Mouse (Mus musculus) midbrain, embryonic 10.5 days (tissue): ENCODE results near the gene Cfap45. TPM values are rescaled to one million over a fixed set of nuclear protein-coding genes. Genes with fewer than 3 reads are reported as not detected.

ENCODE experiments used
- DNase-seq: peaks from one replicate; pipeline ENCODE4 v3.0.0-alpha.2; 2017; ENCODE audit warnings: low spot score
- H3K27ac ChIP-seq: fragments of 300-500 bp; sonication (generic); replicated peaks from 2 replicates; pipeline ENCODE4 v1.5.1; 2016; ENCODE audit warnings: mild to moderate bottlenecking
- H3K27me3 ChIP-seq: fragments of 300-500 bp; sonication (generic); 2 replicates; pipeline ENCODE4 v1.6.1; 2016; ENCODE audit warnings: low read depth, mild to moderate bottlenecking; ENCODE audit not compliant: poor library complexity, severe bottlenecking
- H3K36me3 ChIP-seq: fragments of 300-500 bp; sonication (generic); 2 replicates; pipeline ENCODE4 v1.6.1; 2016; ENCODE audit warnings: mild to moderate bottlenecking, moderate library complexity
- H3K4me1 ChIP-seq: fragments of 300-500 bp; sonication (generic); 2 replicates; pipeline ENCODE4 v1.6.1; 2016
- H3K4me3 ChIP-seq: fragments of 300-500 bp; sonication (generic); 2 replicates; pipeline ENCODE4 v1.5.1; 2016; ENCODE audit warnings: mild to moderate bottlenecking, moderate library complexity
- H3K9me3 ChIP-seq: fragments of 300-500 bp; sonication (generic); replicated peaks from 2 replicates; pipeline ENCODE4 v1.6.1; 2016; ENCODE audit warnings: mild to moderate bottlenecking
- WGBS: fragments of 180-500 bp; shearing (Covaris S2); methylation state at CpG from one replicate; pipeline ENCODE4 v1.1.7; 2016; 5-methylcytosine and 5-hydroxymethylcytosine counted together
- polyA plus RNA-seq: library from polyadenylated mRNA; unstranded; fragments of >200 nt; fragmentation: Nextera tagmentation; extraction: Ambion mirVana; gene quantifications from 2 replicates; pipeline ENCODE4 v1.2.1, GENCODE M21; 2016

Gene Cfap45
- polyA plus RNA-seq, 1 experiment from 2014 or later: 1.7 TPM

DNA sequence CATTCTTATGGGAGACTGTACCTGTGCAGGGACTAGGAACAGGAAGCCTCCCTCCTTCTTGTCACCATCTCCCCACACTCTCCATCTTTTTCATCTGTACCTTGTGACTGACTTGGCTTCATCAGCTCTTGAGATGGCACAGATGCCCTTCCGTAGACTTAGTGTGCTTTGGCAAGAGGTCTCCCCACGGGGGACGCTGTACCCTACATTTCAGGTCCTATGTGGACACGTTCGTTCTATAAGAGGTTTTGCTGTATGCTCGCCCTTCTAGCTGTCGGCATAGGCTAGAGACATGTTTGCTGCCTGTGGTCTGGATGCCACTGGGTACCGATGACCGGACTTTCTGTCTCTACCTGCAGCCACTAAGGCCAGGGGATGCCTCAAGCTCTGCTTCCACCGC lies 6.8 kb downstream of the Cfap45 start:
- WGBS: 95% methylated on average over 10 of the region's 10 CpGs
- Histone ChIP-seq H3K27me3 (peaks cover 60% of the 10 kb centered on the region), H3K4me3 (no peak overlapping the region), H3K4me1 (peaks cover 29% of the 10 kb centered on the region), H3K36me3 (no peaks in the 10 kb centered on the region), H3K27ac (no peak overlapping the region), H3K9me3 (no peaks in the 10 kb centered on the region)
- no peak for DNase-seq

- H3K4me1 ChIP-seq: peaks cover 39% of the 10 kb centered on the region
- DNase-seq: peak; percentile 84
- no peak overlapping the region for H3K4me3 ChIP-seq
- 9% methylated on average over 7 of the region's 7 CpGs for WGBS
- no peaks in the 10 kb centered on the region for H3K9me3 ChIP-seq
- H3K36me3 ChIP-seq: no peaks in the 10 kb centered on the region
- no peak overlapping the region for H3K27ac ChIP-seq
- peaks cover 58% of the 10 kb centered on the region for H3K27me3 ChIP-seq
These were observed 8.1 kb downstream of the Cfap45 start for GRCm38 (mm10) chr1:172528701-172529100.

GRCm38 (mm10) chr1:172530544-172531220 lies 10.1 kb downstream of the Cfap45 start:
- WGBS: 34% methylated on average over 8 of the region's 8 CpGs
- peak; percentile 36 for DNase-seq
- no peak overlapping the region for H3K27ac ChIP-seq
- peaks cover 74% of the 10 kb centered on the region for H3K27me3 ChIP-seq
- no peaks in the 10 kb centered on the region for H3K36me3 ChIP-seq
- H3K4me1 ChIP-seq: peaks cover 37% of the 10 kb centered on the region
- no peaks in the 10 kb centered on the region for H3K9me3 ChIP-seq
- no peak overlapping the region for H3K4me3 ChIP-seq

- peaks cover 37% of the 10 kb centered on the region for H3K4me1 ChIP-seq
- no peaks in the 10 kb centered on the region for H3K9me3 ChIP-seq
- WGBS: 2% methylated on average over 13 of the region's 13 CpGs
- peak overlapping the region; percentile 71 for H3K27ac ChIP-seq
- no peaks in the 10 kb centered on the region for H3K36me3 ChIP-seq
- peak; percentile 76 for DNase-seq
- peak overlapping the region; percentile 51 for H3K4me3 ChIP-seq
- H3K27me3 ChIP-seq: peaks cover 57% of the 10 kb centered on the region
These were observed 11.9 kb downstream of the Cfap45 start for GRCm38 (mm10) chr1:172532551-172532950.

GRCm38 (mm10) chr1:172535116-172535515 lies 14.5 kb downstream of the Cfap45 start:
- WGBS: 88% methylated on average over 16 of the region's 16 CpGs
- H3K36me3 ChIP-seq: no peaks in the 10 kb centered on the region

DNA sequence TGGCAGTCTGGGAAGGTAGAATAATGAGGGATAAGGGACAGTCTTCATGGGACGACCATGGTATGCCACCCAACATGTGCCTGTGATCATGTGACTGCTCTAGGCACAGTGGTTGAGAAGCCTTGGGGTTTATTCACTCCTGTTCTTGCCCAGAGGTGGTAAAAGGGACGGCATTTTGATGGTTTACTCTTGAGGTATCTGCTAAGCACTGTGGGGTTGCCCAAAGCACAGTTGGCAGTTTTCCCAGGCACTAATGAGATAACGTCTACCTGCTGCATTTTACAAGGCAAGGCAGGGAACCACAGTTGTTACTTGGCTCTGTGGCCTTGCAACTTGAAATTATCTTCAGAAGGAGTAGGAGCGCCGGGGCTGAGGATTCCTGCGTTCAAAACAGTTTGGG lies 19.2 kb downstream of the Cfap45 start:
- H3K4me3 ChIP-seq: no peak overlapping the region
- peaks cover 11% of the 10 kb centered on the region for H3K4me1 ChIP-seq
- H3K27me3 ChIP-seq: peaks cover 21% of the 10 kb centered on the region
- H3K27ac ChIP-seq: 0 out of 2 replicates have a peak overlapping the region, but pooled peaks have one; percentile 13
- no peak for DNase-seq
- no peaks in the 10 kb centered on the region for H3K36me3 ChIP-seq
- 73% methylated on average over 6 of the region's 6 CpGs for WGBS
- H3K9me3 ChIP-seq: no peaks in the 10 kb centered on the region

More at GRCm38 (mm10) chr1:172535116-172535515, 14.5 kb downstream of the Cfap45 start:
- Histone ChIP-seq H3K4me1 (peaks cover 40% of the 10 kb centered on the region), H3K27ac (no peak overlapping the region), H3K27me3 (peaks cover 55% of the 10 kb centered on the region), H3K9me3 (no peaks in the 10 kb centered on the region), H3K4me3 (no peak overlapping the region)
- no peak for DNase-seq

GRCm38 (mm10) chr1:172540283-172540820 lies 19.8 kb downstream of the Cfap45 start:
- H3K27ac ChIP-seq: peak overlapping the region; percentile 42; the same call in 1 of the 2 replicates
- no peaks in the 10 kb centered on the region for H3K36me3 ChIP-seq
- no peaks in the 10 kb centered on the region for H3K9me3 ChIP-seq
- DNase-seq: no peak
- H3K27me3 ChIP-seq: peaks cover 16% of the 10 kb centered on the region
- 44% methylated on average over 11 of the region's 11 CpGs for WGBS
- no peak overlapping the region for H3K4me3 ChIP-seq
- H3K4me1 ChIP-seq: peaks cover 11% of the 10 kb centered on the region

GRCm38 (mm10) chr1:172546062-172546461 lies 25.5 kb downstream of the Cfap45 start:
- Histone ChIP-seq H3K4me1 (peaks cover 28% of the 10 kb centered on the region), H3K36me3 (no peaks in the 10 kb centered on the region), H3K27ac (no peak overlapping the region), H3K4me3 (no peak overlapping the region), H3K27me3 (peaks cover 25% of the 10 kb centered on the region), H3K9me3 (no peaks in the 10 kb centered on the region)
- 88% methylated on average over 4 of the region's 4 CpGs for WGBS
- DNase-seq: no peak

- 55% methylated on average over 7 of the region's 7 CpGs for WGBS
- H3K27me3 ChIP-seq: peaks cover 32% of the 10 kb centered on the region
- no peak overlapping the region for H3K27ac ChIP-seq
- H3K36me3 ChIP-seq: no peaks in the 10 kb centered on the region
- H3K4me1 ChIP-seq: peaks cover 52% of the 10 kb centered on the region
- no peak for DNase-seq
- H3K4me3 ChIP-seq: no peak overlapping the region
- H3K9me3 ChIP-seq: no peaks in the 10 kb centered on the region
These were observed 27.9 kb downstream of the Cfap45 start for GRCm38 (mm10) chr1:172548501-172548900.

DNA sequence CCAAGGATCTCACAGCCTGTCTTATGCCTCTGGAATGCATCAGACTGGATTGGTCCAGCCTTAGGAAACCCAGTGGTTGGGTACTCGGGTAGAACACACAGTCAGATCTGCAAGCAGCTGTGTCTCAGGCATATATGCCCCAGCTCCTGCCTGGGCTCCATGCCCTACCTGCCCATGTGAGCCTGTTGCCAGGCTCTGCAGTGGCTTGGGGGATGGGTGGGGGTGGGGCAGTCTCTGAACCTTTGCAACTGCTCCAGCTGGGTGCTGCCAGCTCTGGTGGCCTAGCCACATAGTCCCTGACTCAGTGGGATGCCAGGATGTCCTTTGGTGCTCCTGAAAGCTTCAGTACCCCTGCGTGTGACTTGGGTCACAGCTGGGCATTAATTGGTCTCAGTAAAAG lies 28.7 kb downstream of the Cfap45 start:
- Histone ChIP-seq H3K4me3 (peak overlapping the region; percentile 57), H3K36me3 (no peaks in the 10 kb centered on the region), H3K4me1 (peaks cover 52% of the 10 kb centered on the region), H3K27ac (peak overlapping the region; percentile 15; the same call in 1 of the 2 replicates), H3K27me3 (peaks cover 32% of the 10 kb centered on the region), H3K9me3 (no peaks in the 10 kb centered on the region)
- DNase-seq: no peak
- 9% methylated on average over 2 of the region's 2 CpGs for WGBS

DNA sequence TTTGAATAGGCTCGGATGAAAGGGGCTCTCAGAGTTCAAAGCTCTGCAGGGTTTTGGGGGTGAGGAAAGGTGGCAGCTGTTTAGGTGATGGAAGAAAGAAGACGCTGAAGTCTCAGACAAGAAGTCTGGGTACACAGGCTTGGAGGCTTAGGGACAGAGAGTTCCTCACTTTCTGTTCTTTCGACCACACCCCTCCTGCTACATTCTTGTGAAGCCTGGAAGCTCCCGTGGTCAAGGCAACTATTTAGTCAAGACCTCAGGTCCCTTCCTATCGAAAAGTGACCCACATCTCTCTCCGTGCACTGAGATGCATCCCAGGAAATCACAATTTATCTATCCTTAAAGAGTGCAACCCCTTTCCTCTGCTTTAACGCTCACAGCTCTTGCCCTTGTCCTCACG lies 29.1 kb downstream of the Cfap45 start:
- Histone ChIP-seq H3K4me3 (peak overlapping the region; percentile 57), H3K27me3 (peaks cover 32% of the 10 kb centered on the region), H3K36me3 (no peaks in the 10 kb centered on the region), H3K4me1 (peaks cover 52% of the 10 kb centered on the region), H3K9me3 (no peaks in the 10 kb centered on the region), H3K27ac (peak overlapping the region; percentile 74)
- WGBS: 2% methylated on average over 8 of the region's 8 CpGs
- DNase-seq: no peak

GRCm38 (mm10) chr1:172550551-172550951 lies 29.9 kb downstream of the Cfap45 start:
- Histone ChIP-seq H3K4me3 (peak overlapping the region; percentile 57), H3K27me3 (peaks cover 35% of the 10 kb centered on the region), H3K36me3 (no peaks in the 10 kb centered on the region), H3K27ac (peak overlapping the region; percentile 74), H3K9me3 (no peaks in the 10 kb centered on the region), H3K4me1 (peaks cover 52% of the 10 kb centered on the region)
- peak; percentile 77 for DNase-seq
- under 1% methylated on average over 8 of the region's 8 CpGs for WGBS

DNA sequence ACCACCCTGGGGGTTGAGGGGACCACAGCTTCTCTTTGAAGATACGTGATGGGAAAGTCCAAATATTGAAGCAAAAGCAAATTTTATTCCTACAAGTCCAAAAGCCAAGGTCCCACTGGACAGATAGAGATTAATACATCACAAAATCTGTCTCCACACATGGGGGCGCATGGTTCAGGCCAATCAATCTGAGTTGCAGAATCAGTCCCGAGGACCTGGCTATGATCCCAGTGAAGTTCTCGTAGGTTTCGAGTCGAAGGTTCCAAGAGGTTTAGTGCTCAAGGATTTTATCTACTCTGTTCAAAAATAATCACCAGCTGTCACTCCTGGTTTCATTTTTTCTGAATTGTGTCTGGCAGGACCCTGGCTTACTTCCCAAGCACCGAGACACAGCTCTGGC lies 30.4 kb downstream of the Cfap45 start:
- H3K4me1 ChIP-seq: peaks cover 52% of the 10 kb centered on the region
- DNase-seq: no peak
- 57% methylated on average over 7 of the region's 7 CpGs for WGBS
- no peaks in the 10 kb centered on the region for H3K9me3 ChIP-seq
- H3K27ac ChIP-seq: peak overlapping the region; percentile 38; the same call in 1 of the 2 replicates
- H3K4me3 ChIP-seq: peak overlapping the region; percentile 57
- H3K27me3 ChIP-seq: peaks cover 39% of the 10 kb centered on the region
- no peaks in the 10 kb centered on the region for H3K36me3 ChIP-seq
